Mouse (Mus musculus) liver, embryonic 14 days (tissue): Measurements from ENCODE around the gene Bbox1. TPM values are rescaled to one million over a fixed set of nuclear protein-coding genes. Genes with fewer than 3 reads are reported as not detected.

Experiments used
- polyA plus RNA-seq: library from polyadenylated mRNA; depleted of rRNA; stranded (reverse); fragments of >200 nt; gene quantifications from 2 replicates; pipeline ENCODE4 v1.2.3, GENCODE M21; 2012; rRNA removed

Gene Bbox1
- 1.9 and 2.5 TPM in 2 replicates for polyA plus RNA-seq

GRCm38 (mm10) chr2:110314509-110315155 lies at the start of gene Bbox1:
Gene Bbox1 (minus strand): TSS chr2:110314560.

GRCm38 (mm10) chr2:110362432-110363283 lies 48.3 kb upstream of the Bbox1 start, which contains the start of gene Fibin:
Gene Fibin (minus strand): TSS chr2:110363183.

Other genes with a start within 250 kb of the Bbox1 start
- gene Fibin, start 48.6 kb upstream of the Bbox1 start, polyA plus RNA-seq = 0.18 and 1.0 TPM in 2 replicates